Mouse (Mus musculus): Measurements from ENCODE around the gene Olfr1123. TPM values are rescaled to one million over a fixed set of nuclear protein-coding genes. Genes with fewer than 3 reads are reported as not detected.

Olfr1123 gene
- total RNA-seq (2023), result not detected

GRCm38 (mm10) chr2:87416335-87416734, at the start of gene Olfr1123:
Olfr1123 (plus strand) TSS chr2:87416635.

GRCm38 (mm10) chr2:87369595-87369994, 46.8 kb upstream of the Olfr1123 start, which contains the start of gene Olfr1121:
Olfr1121 (plus strand) TSS chr2:87369895.

GRCm38 (mm10) chr2:87385549-87385948, 30.9 kb upstream of the Olfr1123 start, which contains the start of gene Olfr1122:
Olfr1122 (plus strand) TSS chr2:87385849.

GRCm38 (mm10) chr2:87429975-87430374, 13.5 kb downstream of the Olfr1123 start, which contains the start of gene Olfr1124:
Olfr1124 (plus strand) TSS chr2:87430275.

GRCm38 (mm10) chr2:87453662-87454061, 37.2 kb downstream of the Olfr1123 start, which contains the start of gene Olfr1126:
Olfr1126 (plus strand) TSS chr2:87453962.

Other genes starting within 250 kb of the Olfr1123 start
- not detected for gene Olfr1112, start 228.8 kb upstream of the Olfr1123 start, total RNA-seq (2023)
- gene Olfr1113, start 207.7 kb upstream of the Olfr1123 start, total RNA-seq (2023), result not detected
- gene Olfr1115, start 168.6 kb upstream of the Olfr1123 start, total RNA-seq (2023), result not detected
- not detected for gene Olfr1116, start 149.1 kb upstream of the Olfr1123 start, total RNA-seq (2023)
- gene Olfr1118, start 109.1 kb upstream of the Olfr1123 start, total RNA-seq (2023), result not detected
- not detected for gene Olfr1120, start 61.8 kb upstream of the Olfr1123 start, total RNA-seq (2023)
- gene Olfr1121, start 46.7 kb upstream of the Olfr1123 start, total RNA-seq (2023), result not detected
- gene Olfr1122, start 30.8 kb upstream of the Olfr1123 start, total RNA-seq (2023), result 0.38 TPM
- gene Olfr1124, start 13.6 kb downstream of the Olfr1123 start, total RNA-seq (2023), result not detected
- gene Olfr1126, start 37.3 kb downstream of the Olfr1123 start, total RNA-seq (2023), result not detected
- not detected for gene Pramel7, start 80.5 kb downstream of the Olfr1123 start, total RNA-seq (2023)
- gene Pramel6, start 89.9 kb downstream of the Olfr1123 start, total RNA-seq (2023), result not detected
- gene Olfr153, start 115.2 kb downstream of the Olfr1123 start, total RNA-seq (2023), result not detected
- not detected for gene Olfr1128, start 128.9 kb downstream of the Olfr1123 start, total RNA-seq (2023)
- not detected for gene Olfr1129, start 157.3 kb downstream of the Olfr1123 start, total RNA-seq (2023)
- not detected for gene Olfr1130, start 189.6 kb downstream of the Olfr1123 start, total RNA-seq (2023)
- not detected for gene Olfr1131, start 210.5 kb downstream of the Olfr1123 start, total RNA-seq (2023)
- gene Olfr1132, start 220.9 kb downstream of the Olfr1123 start, total RNA-seq (2023), result not detected
- not detected for gene Olfr1133, start 230.7 kb downstream of the Olfr1123 start, total RNA-seq (2023)
- not detected for gene Olfr1134, start 241.8 kb downstream of the Olfr1123 start, total RNA-seq (2023)

All from CD4-positive naive resting alpha-beta T cell, adult 76 days (primary cell).